Mouse (Mus musculus) testis, adult 2 months (tissue): Measurements from ENCODE around the gene Farp1.

ENCODE experiments used
- CTCF ChIP-seq: fragments of 200-500 bp; IDR thresholded peaks from 2 replicates; pipeline ENCODE4 v1.5.1; 2012; ENCODE audit warnings: low read depth, mild to moderate bottlenecking, inconsistent platforms, low read length, moderate library complexity; ENCODE audit not compliant: control insufficient read depth, insufficient read depth, insufficient replicate concordance
- POLR2A ChIP-seq: fragments of 200-500 bp; IDR thresholded peaks from 2 replicates; pipeline ENCODE4 v1.6.1; 2012; ENCODE audit warnings: low read depth, mild to moderate bottlenecking, inconsistent platforms, low read length, moderate library complexity; ENCODE audit not compliant: control insufficient read depth

DNA sequence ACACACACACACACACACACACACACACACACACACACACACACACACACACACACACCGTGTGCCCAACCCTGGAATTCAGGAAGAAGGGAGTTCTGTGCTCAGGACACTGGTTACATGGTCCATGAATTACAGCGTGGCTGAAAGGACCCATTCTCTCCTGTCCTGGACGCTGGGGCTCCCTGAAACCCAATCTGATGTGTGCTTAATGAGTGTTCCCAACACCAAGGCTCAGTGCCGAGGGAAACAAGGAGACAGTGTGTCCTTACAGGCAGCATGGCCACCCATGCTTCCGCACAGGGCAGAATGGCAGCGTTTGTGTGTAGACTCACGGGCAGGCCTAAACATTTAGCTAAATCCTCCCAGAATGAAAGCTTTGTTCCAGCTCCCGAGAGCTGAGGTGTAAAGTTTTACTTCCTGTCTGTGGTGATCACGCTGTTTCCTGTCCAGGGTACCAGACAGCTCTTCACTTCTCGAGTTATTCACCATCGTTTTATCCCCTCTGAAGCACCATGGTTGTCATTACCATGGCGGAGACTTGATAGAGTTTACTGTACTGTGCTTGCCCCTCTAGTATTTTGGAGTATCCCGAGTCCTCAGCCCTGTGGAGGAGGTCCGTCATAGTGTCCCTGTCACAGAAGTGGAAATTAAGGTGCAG, 164.0 kb downstream of the Farp1 start:
- TF ChIP-seq CTCF (no peak), POLR2A (no peak)
